Mouse (Mus musculus) induced T-regulatory cell, adult 2 months (primary cell): ENCODE measurements around the gene Ccdc40.

Source experiments
- DNase-seq: peaks from one replicate; pipeline ENCODE4 v3.0.0-alpha.2; 2012; ENCODE audit warnings: low read depth

Ccdc40 gene

DNA sequence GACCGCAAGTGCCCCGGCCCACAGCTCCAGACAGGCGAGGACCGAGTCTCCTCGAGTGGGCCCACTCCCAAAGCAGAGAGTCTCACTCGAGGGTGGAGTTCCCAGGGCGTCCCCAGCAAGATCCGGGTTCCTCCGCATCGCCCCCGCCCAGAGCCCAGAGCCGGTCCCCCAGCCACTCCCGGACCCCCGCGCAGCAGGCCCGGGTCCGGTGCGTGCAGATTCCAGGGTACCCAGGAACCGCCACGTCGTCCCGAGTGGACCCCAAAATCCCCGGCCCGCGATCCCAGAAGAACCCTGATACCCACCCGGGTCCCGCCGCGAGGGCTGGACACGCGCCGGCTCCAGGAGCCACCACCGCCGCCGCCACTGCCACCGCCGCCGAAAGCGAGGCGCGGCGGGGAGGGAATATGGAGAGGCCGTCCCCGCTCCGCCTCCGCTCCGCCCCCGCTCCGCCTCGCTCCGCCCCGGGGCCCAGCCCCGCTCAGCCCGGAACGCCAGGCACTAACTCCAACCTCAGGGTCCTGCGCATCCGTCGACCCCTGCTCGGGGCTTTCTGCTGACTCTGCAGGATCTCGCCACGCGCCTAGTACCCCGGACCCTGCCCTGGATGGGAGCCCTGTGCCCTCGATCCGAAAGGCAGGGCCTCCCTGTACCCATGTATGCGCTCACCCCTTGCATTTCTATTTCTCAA lies at the start of gene Ccdc40, which contains the start of gene Tbc1d16:
Ccdc40 (plus strand) TSS at position 482 of the 691 bp plus-strand sequence.
Tbc1d16 (minus strand) TSS at position 409 of the 691 bp plus-strand sequence.
- DNase-seq, result peak; percentile 86

DNA sequence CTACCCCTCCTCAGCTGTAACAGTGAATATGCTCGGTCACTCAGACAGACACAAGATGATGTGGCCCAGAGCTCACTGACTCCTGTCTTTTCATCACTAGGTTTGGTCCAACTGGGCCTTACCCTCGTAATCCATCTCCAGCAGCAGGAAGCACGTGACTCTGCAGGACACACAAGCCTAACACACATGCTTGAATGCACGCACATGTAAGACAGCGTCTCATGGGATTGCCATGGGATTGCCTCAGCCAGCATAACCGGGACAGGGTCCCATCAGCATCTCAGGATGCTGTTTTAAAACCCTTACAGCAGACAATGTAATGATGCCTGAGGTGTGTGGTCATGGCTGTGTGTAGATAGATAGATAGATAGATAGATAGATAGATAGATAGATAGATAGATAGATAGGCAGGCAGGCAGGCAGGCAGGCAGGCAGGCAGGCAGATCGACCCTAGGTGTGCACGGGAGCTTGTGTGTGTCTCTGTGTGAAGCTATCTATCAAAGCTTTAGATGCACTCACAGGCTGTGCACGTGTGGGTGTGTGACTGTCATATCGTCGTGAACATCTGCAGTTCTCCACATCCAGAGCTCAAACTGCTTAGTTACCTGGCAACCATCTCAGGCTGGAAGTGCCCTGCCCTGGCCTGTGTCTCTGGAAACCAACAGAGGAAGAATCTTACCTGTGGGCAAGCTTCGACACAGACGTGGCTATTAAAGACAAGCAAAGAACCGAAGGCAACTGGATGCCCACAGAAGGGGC lies 47.4 kb upstream of the Ccdc40 start:
- DNase-seq, result no peak

GRCm38 (mm10) chr11:119181861-119182395 lies 46.4 kb upstream of the Ccdc40 start:
- DNase-seq, result no peak

DNA sequence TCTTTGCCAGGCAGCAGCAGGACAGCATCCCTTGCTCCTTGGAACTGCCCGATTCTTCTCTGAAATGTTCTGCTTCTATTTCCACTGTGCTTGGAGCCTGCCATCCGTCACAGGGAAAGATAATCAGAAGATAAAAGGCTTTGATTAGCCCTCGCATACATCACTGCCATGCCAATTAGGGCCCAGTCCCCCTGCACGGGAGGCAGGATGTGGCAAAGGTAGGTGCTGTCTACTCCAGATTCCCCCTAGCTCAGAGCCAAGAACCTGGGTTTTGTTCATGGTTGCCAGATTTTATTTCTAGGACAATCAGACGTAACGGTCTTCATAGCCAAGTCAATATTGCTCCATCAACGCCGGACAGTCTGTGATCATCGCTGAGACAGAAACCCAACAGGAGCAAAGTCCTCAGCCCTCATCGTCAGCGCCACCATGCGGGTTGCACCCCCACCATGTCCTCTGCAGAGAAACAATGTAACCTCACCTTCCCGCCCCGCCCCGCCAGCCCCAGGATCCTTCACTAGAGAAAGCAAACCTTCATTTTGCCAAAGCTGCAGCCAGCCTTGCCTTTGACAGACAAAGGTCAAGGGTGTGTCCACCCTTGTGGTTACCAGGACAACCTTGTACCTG lies 44.6 kb upstream of the Ccdc40 start:
- DNase-seq, result peak; percentile 46

DNA sequence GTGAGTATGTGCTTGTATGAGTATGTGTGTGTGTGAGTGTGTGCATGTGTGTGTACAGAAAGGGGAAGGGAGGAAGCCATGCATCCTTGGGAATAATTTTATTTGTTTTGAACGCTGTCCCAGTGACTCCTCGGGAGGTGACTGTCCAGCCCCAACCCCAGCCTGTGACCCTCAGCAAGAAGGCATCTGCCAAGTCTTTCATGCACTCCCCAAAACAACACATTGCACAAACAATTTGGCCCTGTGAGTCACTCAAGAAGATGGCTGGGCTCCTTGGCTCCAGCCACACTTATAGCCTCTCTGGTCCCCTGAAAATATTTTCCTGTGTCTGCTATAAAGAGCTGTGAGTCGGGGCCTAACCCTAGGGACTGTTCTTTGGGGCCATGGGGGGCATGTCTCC lies 42.0 kb upstream of the Ccdc40 start:
- no peak for DNase-seq

GRCm38 (mm10) chr11:119186989-119187799 lies 41.2 kb upstream of the Ccdc40 start:
- peak; percentile 87 for DNase-seq

GRCm38 (mm10) chr11:119187800-119188197 lies 40.6 kb upstream of the Ccdc40 start:
- DNase-seq, result no peak

DNA sequence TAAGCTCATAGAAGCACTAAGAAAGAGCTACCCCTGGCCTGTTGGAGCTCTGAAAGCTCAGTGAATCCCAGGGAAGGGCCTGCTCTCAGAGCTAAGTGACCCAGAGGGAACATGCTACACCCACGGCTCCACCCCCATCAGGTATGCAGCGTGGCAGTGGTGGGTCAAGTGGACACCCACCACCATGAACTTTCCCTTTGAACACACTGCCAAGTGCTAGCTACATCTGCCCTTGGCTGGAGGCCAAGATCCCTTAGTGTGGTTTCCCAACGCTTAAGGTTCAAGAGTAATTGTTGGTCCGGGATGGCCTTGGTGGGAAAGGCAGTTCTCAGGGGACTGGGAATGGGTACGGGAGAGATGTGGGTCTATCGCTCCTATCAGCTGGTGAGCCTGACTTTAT lies 40.0 kb upstream of the Ccdc40 start:
- no peak for DNase-seq

- DNase-seq, result no peak
Observed at GRCm38 (mm10) chr11:119189319-119189718, 39.1 kb upstream of the Ccdc40 start.

DNA sequence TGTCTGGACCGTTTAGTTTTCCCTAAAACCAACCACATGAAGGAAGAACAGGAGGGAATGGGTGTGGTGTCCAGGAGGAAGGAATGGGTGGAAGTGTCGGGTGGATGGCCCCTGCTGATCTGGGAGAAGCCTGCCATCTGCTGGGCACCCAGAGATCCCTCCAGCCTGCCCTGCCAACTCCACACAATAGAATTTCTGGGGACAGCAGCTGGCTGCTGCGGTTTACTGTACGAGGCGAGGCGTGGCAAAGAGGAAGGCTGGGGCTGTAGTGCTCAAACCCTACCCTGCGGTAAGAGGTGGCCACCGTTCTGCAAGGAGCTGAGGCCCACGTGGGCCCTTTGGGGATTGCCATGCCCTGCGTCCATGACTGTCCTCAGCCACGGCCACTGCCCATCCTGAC lies 37.9 kb upstream of the Ccdc40 start:
- peak; percentile 77 for DNase-seq

DNA sequence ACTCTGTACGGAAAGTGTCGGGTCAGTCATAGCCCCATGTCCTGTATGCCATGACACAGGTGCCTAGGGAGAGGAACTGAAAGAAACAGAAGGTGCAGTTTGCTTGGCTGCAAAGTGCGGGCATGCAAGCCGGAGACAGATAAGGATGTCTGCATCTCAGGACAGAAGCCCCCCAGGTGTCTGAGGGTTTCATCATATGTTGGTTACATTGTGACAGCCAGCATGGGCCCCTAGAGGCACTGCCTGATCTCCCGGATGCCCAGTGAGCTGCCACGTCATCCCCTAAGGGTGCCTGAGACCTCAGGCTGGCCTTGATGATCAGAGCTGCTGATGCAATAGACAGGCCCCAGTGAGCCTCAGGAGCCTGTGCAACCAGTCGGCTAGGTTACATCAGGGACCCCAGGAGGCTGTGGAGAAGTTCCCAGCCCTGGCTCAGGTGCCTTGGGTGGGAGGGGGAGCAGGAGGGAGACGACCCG lies 36.7 kb upstream of the Ccdc40 start:
- DNase-seq, result no peak

GRCm38 (mm10) chr11:119192176-119192575 lies 36.2 kb upstream of the Ccdc40 start:
- DNase-seq, result no peak

GRCm38 (mm10) chr11:119192605-119193004 lies 35.8 kb upstream of the Ccdc40 start:
- no peak for DNase-seq

GRCm38 (mm10) chr11:119197618-119198563 lies 30.5 kb upstream of the Ccdc40 start:
- no peak for DNase-seq

DNA sequence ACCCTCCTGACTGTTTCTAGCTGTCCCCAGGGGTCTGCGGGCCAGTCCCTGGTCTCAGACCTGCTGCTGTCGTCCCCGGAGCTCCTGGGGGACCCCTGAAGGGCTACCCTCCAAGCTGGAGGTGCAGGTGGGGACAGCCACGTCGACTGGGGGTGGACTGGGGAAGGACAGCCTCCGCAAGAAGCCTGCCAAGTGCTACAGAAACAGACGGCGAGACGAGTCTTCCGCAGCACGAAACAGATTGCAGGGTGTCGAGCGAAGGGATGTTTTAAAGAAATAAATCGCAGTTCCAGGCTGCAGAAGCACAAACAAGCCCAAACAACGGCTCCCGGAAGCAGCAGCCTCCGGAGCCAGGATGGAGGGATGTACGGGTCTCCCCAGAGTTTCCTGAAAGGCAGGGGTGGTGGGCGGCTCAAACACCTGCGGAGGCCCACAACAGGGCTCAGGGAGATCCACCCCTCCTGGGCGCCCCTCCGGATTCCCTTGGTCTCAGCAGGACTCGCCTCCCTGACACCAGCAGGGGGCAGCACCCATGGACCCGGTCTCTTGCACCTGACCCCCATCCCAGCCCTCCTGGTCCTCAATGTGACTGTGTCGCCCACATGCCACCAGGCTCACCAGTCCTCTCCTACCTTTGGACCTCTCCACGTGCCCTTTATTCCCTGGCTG lies 29.7 kb upstream of the Ccdc40 start:
- peak; percentile 55 for DNase-seq

DNA sequence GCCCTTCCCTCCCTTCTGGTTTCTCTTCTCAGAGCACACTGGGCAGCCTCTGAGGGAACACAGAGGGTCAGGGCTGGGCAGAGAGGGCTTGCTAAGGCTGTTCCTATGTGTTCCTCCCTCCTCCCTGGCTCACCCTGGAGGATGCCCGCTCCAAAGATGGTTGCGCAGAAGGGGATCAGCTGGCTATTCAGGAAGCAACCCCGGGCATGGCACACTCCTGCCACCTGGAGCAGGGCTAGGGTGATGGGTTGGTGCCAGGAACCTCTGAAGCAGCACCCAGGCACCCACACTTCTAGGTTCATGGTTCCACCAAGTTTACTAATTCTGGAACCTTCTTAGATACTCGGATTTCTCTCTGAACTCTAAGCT lies 29.2 kb upstream of the Ccdc40 start:
- DNase-seq, result no peak

DNA sequence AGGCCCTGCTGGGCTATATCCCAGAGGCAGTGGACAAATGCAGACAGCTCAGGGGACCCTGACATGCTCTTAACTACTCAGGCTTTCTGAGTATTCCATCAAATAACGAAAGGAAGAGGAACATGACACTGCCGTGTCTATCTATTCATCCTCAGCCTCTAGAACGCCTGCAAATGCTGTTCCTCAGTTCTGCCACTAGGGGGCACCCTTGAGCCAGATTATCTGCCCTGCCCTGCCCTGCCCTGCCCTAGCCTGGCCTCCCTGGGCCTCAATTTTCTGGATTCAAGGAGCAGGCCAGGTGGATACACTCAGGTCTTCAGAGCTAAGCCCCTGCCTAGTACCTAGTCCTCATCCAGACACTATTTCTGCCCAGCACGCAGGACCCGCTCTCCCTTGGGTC lies 24.9 kb upstream of the Ccdc40 start:
- DNase-seq, result peak; percentile 59

DNA sequence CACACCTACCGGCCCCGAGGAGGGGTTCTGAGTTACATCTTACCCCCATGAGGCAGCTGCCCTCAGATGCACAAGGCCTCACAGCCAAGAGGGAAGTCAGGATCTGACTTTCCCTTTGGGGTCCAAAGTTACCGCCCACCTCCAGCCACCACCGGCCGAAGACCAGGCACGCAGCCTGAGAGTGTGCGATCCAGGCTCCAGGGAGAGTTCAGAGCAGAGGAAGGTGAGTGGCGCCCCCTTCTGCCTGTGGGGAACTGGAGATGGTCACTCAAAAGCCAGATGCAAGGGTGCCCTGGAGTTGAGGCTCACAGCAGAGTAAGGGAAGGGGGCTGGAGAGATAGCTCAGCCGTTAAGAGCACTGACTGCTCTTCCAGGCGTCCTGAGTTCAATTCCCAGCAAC lies 22.6 kb upstream of the Ccdc40 start:
- DNase-seq, result no peak

GRCm38 (mm10) chr11:119206562-119206961 lies 21.8 kb upstream of the Ccdc40 start:
- DNase-seq, result peak; percentile 73

DNA sequence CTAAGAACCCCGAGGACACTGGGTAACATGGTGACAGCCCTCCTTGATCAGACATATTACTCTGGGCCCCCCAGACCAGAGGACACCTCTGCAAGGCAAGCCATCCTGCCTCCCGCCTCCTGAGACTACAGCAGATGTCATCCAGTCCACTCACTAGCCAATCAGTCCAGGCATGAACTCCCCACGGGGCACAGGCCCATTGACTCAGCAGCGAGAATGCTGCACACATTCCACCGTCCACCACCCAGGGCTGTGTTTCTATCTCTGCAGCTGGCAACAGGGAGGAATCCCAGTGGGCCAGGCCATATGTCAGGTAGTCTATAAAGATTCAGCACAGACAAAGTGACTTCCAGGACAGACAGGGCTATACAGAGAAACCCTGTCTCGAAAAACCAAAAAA lies 20.4 kb upstream of the Ccdc40 start:
- no peak for DNase-seq
